Comparison of ENCODE assay signal across 24 mouse cellular contexts in genomic region chr1:179047931-179048596, GRCm38 (mm10).
A peak's percentile ranks its signal among the peaks of the same experiment; 100 is the strongest.
DNase-seq lines count a peak whose midpoint lies in the region; ATAC-seq lines count a peak whose summit lies in the region.
"Had no signal": no experiment of that assay in that cellular context is flagged by ENCODE, and none has a peak within 500 bp of the region (broad histone marks: within the 10 kb centered on the region; RNA-seq: fewer than 3 reads in every experiment).

No protein-coding gene starts in this region.

- H3K4me1 ChIP-seq in forebrain, embryonic 11.5 days (replicated peaks; ENCODE audit: control insufficient read depth, insufficient read depth, low read length) = 0 out of 2 replicates have a peak, but pooled peaks cover 2% of the 10 kb centered on the region
- peaks cover 20% of the 10 kb centered on the region for H3K4me1 ChIP-seq in forebrain, embryonic 12.5 days
- H3K4me1 ChIP-seq in embryonic facial prominence, embryonic 10.5 days = peaks cover 14% of the 10 kb centered on the region
- H3K4me1 ChIP-seq in limb, embryonic 10.5 days = peaks cover 12% of the 10 kb centered on the region; the same call in 1 of the 2 replicates

- no peak for ATAC-seq in forebrain, embryonic 11.5 days (replicated peaks; ENCODE audit: low FRiP score)
- ATAC-seq in forebrain, embryonic 12.5 days (ENCODE audit: low FRiP score) = no peak
- ATAC-seq: CD4-positive, CD25-positive, alpha-beta regulatory T cell, adult 4 months; forebrain, embryonic 16.5 days had no signal

- no peak overlapping the region for H3K4me3 ChIP-seq in forebrain, embryonic 11.5 days (ENCODE audit: low read depth, low read length)
- no peak overlapping the region for H3K4me3 ChIP-seq in forebrain, embryonic 12.5 days (replicated peaks)
- H3K4me3 ChIP-seq in embryonic facial prominence, embryonic 10.5 days = no peak overlapping the region
- H3K4me3 ChIP-seq in limb, embryonic 10.5 days = no peak overlapping the region
- H3K4me3 ChIP-seq: embryonic facial prominence, embryonic 12.5 days; erythroblast, embryonic 14.5 days; forebrain, embryonic 10.5 days; gastrocnemius, adult 2 months; heart, adult 2 months; heart, embryonic 12.5 days; hindbrain, embryonic 10.5 days had no signal

- H3K4me2 ChIP-seq in forebrain, embryonic 11.5 days (ENCODE audit: low read depth, low read length, severe bottlenecking) = no peak overlapping the region
- no peak overlapping the region for H3K4me2 ChIP-seq in forebrain, embryonic 12.5 days
- H3K4me2 ChIP-seq: embryonic facial prominence, embryonic 12.5 days; heart, embryonic 12.5 days; hindbrain, embryonic 14.5 days had no signal

- no peak overlapping the region for H3K9ac ChIP-seq in forebrain, embryonic 11.5 days (ENCODE audit: low read length)
- H3K9ac ChIP-seq in forebrain, embryonic 12.5 days = no peak overlapping the region
- H3K9ac ChIP-seq: embryonic facial prominence, embryonic 12.5 days; heart, embryonic 12.5 days; hindbrain, embryonic 14.5 days had no signal

- no peak overlapping the region for H3K27ac ChIP-seq in forebrain, embryonic 11.5 days (ENCODE audit: low read depth, low read length)
- H3K27ac ChIP-seq in forebrain, embryonic 12.5 days = no peak overlapping the region
- H3K27ac ChIP-seq in embryonic facial prominence, embryonic 10.5 days (replicated peaks) = 0 out of 2 replicates have a peak overlapping the region, but pooled peaks have one; percentile 19
- 0 out of 2 replicates have a peak overlapping the region, but pooled peaks have one; percentile 14 for H3K27ac ChIP-seq in limb, embryonic 10.5 days
- H3K27ac ChIP-seq: embryonic facial prominence, embryonic 12.5 days; forebrain, embryonic 10.5 days; gastrocnemius, adult 2 months; heart, adult 2 months; hindbrain, embryonic 10.5 days; hindbrain, embryonic 14.5 days had no signal

- DNase-seq in forebrain, embryonic 11.5 days (ENCODE audit: low spot score) = peak; percentile 27
- peak; percentile 3 for DNase-seq in 416B (ENCODE audit: low read depth)
- DNase-seq in embryonic facial prominence, embryonic 10.5 days (ENCODE audit: low spot score) = no peak
- no peak for DNase-seq in limb, embryonic 10.5 days (ENCODE audit: low spot score)
- no peak for DNase-seq in ovary, postnatal 36 days (ENCODE audit: low spot score)
- DNase-seq in gastrocnemius, postnatal 10 days = no peak
- DNase-seq in adrenal gland, postnatal 14 days = no peak
- DNase-seq: adrenal gland, adult 2 months; adrenal gland, postnatal 36 days; cerebellum, postnatal 10 days; gastrocnemius, adult 2 months; heart, adult 2 months; kidney, adult 11 months; kidney, adult 9 months had no signal

- no peaks in the 10 kb centered on the region for H3K9me3 ChIP-seq in forebrain, embryonic 11.5 days (ENCODE audit: control insufficient read depth, low read length)
- no peaks in the 10 kb centered on the region for H3K9me3 ChIP-seq in forebrain, embryonic 12.5 days
- H3K9me3 ChIP-seq in embryonic facial prominence, embryonic 10.5 days = no peaks in the 10 kb centered on the region
- no peaks in the 10 kb centered on the region for H3K9me3 ChIP-seq in limb, embryonic 10.5 days (replicated peaks)
- H3K9me3 ChIP-seq: embryonic facial prominence, embryonic 12.5 days; forebrain, embryonic 10.5 days; G1E; heart, embryonic 12.5 days; hindbrain, embryonic 10.5 days had no signal

- WGBS in forebrain, embryonic 11.5 days = 95% methylated on average over 13 of the region's 13 CpGs
- 94% methylated on average over 13 of the region's 13 CpGs for WGBS in forebrain, embryonic 12.5 days
- WGBS in embryonic facial prominence, embryonic 10.5 days = 95% methylated on average over 13 of the region's 13 CpGs
- 92% methylated on average over 13 of the region's 13 CpGs for WGBS in limb, embryonic 10.5 days

- H3K36me3 ChIP-seq in forebrain, embryonic 11.5 days (ENCODE audit: control insufficient read depth, insufficient read depth, low read length) = no peaks in the 10 kb centered on the region
- H3K36me3 ChIP-seq in forebrain, embryonic 12.5 days (replicated peaks) = no peaks in the 10 kb centered on the region
- H3K36me3 ChIP-seq in embryonic facial prominence, embryonic 10.5 days (replicated peaks) = no peaks in the 10 kb centered on the region
- H3K36me3 ChIP-seq in limb, embryonic 10.5 days = no peaks in the 10 kb centered on the region
- H3K36me3 ChIP-seq: embryonic facial prominence, embryonic 12.5 days; forebrain, embryonic 10.5 days; heart, embryonic 12.5 days; hindbrain, embryonic 10.5 days had no signal

- H3K27me3 ChIP-seq in forebrain, embryonic 11.5 days (ENCODE audit: control insufficient read depth, insufficient read depth, low read length) = no peaks in the 10 kb centered on the region; the same call in 1 of the 2 replicates
- peaks cover 41% of the 10 kb centered on the region for H3K27me3 ChIP-seq in forebrain, embryonic 12.5 days
- peaks cover 5% of the 10 kb centered on the region; the same call in 1 of the 2 replicates for H3K27me3 ChIP-seq in embryonic facial prominence, embryonic 10.5 days (replicated peaks; ENCODE audit: low read depth, poor library complexity, severe bottlenecking)
- H3K27me3 ChIP-seq in limb, embryonic 10.5 days (ENCODE audit: low read depth, poor library complexity, severe bottlenecking) = no peaks in the 10 kb centered on the region
- H3K27me3 ChIP-seq: embryonic facial prominence, embryonic 12.5 days; heart, embryonic 12.5 days had no signal

Comparison
In these comparisons a context has a peak if more than half of its experiments do, and no peak if none do; other contexts are left out.
1. DNase-seq: peak in forebrain, embryonic 11.5 days (single experiment) and 416B (single experiment); none in embryonic facial prominence, embryonic 10.5 days (single experiment), limb, embryonic 10.5 days (single experiment), ovary, postnatal 36 days (single experiment), gastrocnemius, postnatal 10 days (single experiment) and adrenal gland, postnatal 14 days (single experiment).
2. H3K27ac ChIP-seq: peak in embryonic facial prominence, embryonic 10.5 days (single experiment) and limb, embryonic 10.5 days (single experiment); none in forebrain, embryonic 11.5 days (single experiment) and forebrain, embryonic 12.5 days (single experiment).